Mouse (Mus musculus) layer of hippocampus, adult 8-10 months (tissue): ENCODE data around the gene Selenom. TPM values are rescaled to one million over a fixed set of nuclear protein-coding genes. Genes with fewer than 3 reads are reported as not detected.

Experiments
- DNase-seq, 2 experiments: peaks; one replicate each; pipeline ENCODE4 v3.0.0; 2022; ENCODE audit warnings: low spot score in 2 of 2
- total RNA-seq, 4 experiments: library from RNA; stranded (reverse); gene quantifications; 2 replicates each; pipeline ENCODE4 v1.2.4; 2022

Selenom gene
- total RNA-seq, 4 experiments from 2014 or later: 161 to 198 (median 177) TPM

DNA sequence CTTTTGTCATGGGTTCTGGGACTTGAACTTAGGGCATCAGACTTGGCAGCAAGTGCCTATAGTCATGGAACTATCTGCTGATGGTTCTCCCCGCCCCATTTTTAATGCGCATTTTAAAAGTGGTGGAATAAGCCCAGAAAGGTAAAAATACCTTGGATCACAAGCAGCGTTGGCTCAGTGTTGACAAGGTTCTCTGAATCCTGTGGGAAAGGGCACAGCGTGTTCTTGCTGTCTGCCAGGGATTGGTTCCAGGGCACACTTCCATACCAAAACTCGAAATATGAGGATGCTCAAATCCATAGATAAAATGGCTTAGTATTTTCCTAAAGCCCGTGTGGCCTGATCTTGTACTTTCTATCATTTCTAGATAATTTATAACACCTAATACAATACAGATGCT lies 1.2 kb upstream of the Selenom start:
- DNase-seq: no peak

DNA sequence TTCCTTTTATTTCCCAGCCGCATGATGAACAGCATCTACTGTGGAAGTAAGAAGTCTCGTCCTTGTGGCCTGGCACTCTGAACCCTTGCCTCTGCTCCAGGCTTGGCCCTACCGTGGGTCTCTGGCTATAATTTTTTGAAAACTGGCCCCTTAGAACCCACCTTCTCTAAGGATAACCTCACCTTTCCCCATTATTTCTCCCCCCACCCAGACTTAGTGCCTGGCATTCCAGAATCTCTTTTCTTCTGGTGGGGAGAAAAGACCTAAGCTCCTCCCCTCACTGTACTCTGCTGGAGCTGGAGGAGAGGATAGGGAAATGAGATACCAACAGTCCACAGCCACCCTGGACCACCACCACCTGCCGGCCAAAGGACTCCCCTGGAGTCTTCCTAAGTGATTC lies 732 bp downstream of the Selenom start:
- DNase-seq: no peak

- DNase-seq: no peak
Measured at GRCm38 (mm10) chr11:3515637-3516036, 1.2 kb downstream of the Selenom start.

DNA sequence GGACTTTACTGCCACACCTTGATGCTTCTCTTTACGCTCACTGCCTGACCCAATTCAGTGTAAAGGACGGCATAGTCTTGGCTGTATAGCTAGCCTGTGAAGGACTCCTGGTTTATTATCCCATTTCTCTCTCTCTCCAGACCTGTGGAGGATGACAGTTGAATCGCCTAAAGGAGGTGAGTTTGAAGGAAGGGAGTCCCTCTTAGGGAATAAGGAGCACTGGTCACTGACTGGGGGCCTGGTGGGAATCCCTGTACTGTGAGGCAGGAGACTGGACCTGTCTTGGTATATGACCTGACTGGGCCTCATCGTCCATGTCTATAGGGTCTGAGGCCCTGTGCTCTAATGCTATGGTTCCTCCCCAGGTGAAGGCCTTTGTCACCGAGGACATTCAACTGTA lies 1.6 kb downstream of the Selenom start:
- no peak for DNase-seq

- DNase-seq: no peak
Measured at GRCm38 (mm10) chr11:3516859-3517845, 2.7 kb downstream of the Selenom start.

GRCm38 (mm10) chr11:3517846-3518732 lies 3.6 kb downstream of the Selenom start:
- DNase-seq: no peak

DNA sequence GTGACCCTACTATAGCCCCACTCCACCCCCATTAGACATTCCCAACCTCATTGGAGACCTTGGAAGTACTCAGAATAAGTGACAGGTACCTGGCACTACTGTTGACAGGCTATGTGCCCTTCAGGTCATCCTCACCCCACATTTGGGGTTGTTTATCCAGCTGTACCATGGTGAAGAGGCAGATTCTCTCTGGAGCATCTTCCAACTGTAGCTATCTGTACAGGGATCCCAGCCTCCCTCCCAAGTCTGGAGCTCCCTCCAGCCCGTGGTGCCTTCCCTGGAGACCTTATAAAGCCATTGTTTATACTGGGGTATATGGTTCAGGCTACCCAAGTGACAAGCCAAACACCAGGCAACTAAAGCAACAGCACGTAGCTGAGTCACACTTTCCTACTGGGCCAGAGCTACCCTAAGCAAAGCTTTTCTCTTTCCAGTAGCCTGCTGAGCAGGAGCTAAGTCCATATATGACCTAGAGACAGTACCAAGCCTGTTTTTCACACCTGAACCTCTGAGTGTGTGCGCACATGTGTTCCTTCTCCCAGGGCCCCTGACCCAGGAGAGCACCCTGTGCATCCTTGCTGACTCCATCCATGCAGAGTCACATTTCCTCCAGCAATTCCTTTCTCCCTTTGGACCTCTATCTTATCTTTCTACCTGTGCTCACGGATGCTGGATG lies 4.7 kb downstream of the Selenom start:
- no peak for DNase-seq

GRCm38 (mm10) chr11:3519756-3520398 lies 5.4 kb downstream of the Selenom start:
- DNase-seq: no peak

DNA sequence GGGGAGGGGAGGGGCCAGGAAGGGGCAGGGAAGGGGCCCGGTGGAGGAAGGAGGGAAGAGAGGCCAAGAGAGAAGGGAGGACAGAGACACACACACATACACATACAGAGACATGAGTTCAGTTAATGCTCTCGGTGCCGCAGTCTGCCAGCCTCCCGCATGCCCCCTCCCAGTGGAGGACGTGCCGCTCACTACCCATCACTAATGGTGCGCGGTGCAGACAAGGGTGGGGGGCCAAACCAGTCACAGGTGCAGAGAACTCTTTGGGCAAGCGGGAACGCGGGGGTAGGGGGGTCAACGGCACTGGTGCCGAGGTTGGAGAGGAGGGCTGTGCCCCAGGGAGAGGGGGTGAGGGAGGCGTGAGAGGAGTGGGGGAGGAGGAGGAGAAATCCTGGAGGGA lies 6.4 kb downstream of the Selenom start:
- no peak for DNase-seq

GRCm38 (mm10) chr11:3521339-3522224 lies 7.1 kb downstream of the Selenom start:
- no peak for DNase-seq

- no peak for DNase-seq
Measured at GRCm38 (mm10) chr11:3522285-3523000, 8.0 kb downstream of the Selenom start.

- no peak for DNase-seq
Measured at GRCm38 (mm10) chr11:3523840-3524582, 9.5 kb downstream of the Selenom start.

DNA sequence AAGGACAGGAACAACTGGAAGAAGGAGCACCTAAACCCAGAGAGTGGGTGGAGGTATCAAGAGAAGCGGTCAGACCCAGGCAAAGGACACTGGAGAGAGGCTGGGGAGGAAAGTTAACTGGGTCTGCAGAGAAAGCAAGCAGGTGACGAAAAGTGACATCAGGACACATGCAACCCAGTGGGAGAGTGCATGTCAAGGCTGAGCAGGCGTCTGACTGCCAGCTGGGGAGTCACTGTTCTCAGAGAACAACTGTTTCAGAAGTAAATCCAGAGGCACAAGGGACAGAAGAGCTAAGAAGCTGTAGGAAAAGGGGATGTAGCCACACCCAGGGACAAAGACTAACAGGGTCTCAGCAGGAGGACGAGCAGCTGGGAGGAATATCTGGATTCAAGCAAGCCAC lies 11.1 kb downstream of the Selenom start:
- no peak for DNase-seq

DNA sequence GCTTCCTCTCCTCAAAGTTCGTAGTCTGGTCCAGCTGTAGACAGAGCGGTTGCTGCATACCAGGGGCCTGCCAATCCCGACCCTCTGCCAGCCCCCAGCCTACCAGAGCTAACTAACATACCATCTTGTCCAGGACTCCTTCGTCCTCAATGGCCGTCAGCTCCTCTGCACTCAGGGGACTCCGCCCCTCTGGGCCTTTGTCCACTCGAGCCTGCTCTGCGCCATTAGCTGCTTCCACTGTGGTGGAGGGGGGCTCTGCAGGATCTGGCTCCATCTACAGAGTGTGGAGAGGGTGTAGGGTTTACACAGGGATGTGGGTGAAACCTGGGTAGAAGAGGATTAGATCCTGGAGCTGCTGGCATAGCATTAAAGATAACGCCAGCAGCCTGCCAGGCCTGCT lies 11.7 kb downstream of the Selenom start:
- DNase-seq: no peak

DNA sequence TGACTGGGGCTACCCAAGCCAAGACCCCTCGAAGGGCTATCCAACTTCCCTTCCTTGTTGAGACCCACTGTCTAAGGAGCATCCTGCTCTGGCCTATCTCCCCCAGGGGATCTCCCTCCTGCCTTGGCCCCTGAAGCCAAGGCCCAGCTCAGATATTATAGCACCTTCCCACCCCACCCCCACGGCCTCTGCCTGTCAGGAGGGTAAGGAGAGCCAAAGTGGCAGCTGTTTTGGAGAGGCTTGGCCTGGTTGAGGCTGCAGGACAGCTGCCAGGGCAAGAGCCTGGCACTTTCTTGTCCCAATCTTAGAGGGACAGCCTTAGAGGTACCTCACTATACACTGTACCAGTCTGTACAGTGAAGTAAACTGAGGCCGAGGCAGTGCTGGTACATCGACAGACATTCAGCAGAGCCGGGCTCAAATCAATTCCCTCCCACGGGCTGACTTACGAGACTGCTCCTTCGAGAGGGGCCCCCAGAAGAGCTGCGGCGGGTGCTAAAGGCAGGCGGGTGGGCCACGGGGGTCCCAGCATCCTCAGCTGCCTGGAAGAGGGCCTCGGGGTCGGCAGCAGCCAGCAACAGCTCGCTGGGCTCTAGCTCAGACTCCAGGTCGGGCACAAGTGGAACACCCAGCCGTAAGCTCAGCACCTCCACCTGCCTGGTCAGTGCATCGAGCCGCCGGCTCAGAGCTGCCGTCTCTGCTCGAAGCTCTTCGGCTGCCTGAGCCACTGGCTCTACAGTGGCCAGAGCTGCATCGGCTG lies 12.7 kb downstream of the Selenom start:
- DNase-seq: no peak

- no peak for DNase-seq
Measured at GRCm38 (mm10) chr11:3527766-3528165, 13.3 kb downstream of the Selenom start.

GRCm38 (mm10) chr11:3528208-3528607 lies 13.7 kb downstream of the Selenom start:
- no peak for DNase-seq
